Mouse (Mus musculus) brain, embryonic 14.5 days (tissue): Measurements from ENCODE around the gene Mmrn2.

Experiments used
- CTCF ChIP-seq: fragments of 200-500 bp; IDR thresholded peaks from 2 replicates; pipeline ENCODE4 v1.5.1; 2012; ENCODE audit warnings: inconsistent platforms, mild to moderate bottlenecking, moderate library complexity, borderline replicate concordance; ENCODE audit not compliant: insufficient read depth, insufficient read length; ENCODE audit errors: extremely low read depth
- POLR2A ChIP-seq: fragments of 200-500 bp; IDR thresholded peaks from 2 replicates; pipeline ENCODE4 v1.6.1; 2012; ENCODE audit warnings: mild to moderate bottlenecking, inconsistent platforms, borderline replicate concordance; ENCODE audit not compliant: poor library complexity, insufficient read depth, insufficient read length, severe bottlenecking; ENCODE audit errors: extremely low read depth

DNA sequence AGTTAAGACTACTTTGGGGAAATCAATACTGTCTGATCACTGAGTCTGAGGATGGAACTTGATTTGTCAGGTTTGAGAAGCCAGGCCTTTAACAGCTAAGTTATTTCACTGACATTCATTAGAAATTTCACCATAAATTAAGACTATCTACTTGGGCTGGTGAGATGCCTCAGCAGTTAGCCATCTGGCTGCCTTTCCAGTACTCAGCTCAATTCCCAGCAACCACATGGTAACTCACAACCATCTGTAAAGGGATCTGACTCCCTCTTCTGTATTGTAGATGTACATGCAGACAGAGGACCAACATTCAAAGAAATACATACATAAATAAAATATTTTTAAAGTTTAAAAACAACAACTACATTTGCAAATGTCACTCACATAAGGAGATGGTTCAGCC is 76.6 kb downstream of the Mmrn2 start:
- TF ChIP-seq CTCF (no peak), POLR2A (no peak)
